Mouse (Mus musculus) lung, postnatal 0 days (tissue): ENCODE data around the gene Nmur1.

ENCODE experiments used
- CTCF ChIP-seq: IDR thresholded peaks from 2 replicates; pipeline ENCODE4 v1.5.1; 2016; ENCODE audit warnings: antibody characterized with exemption, mild to moderate bottlenecking
- EP300 ChIP-seq: IDR thresholded peaks from 2 replicates; pipeline ENCODE4 v1.6.1; 2016; ENCODE audit warnings: antibody characterized with exemption, mild to moderate bottlenecking, control low read depth

- TF ChIP-seq CTCF = no peak
- no peak for TF ChIP-seq EP300
Measured at GRCm38 (mm10) chr1:86378662-86379061, 47.4 kb downstream of the Nmur1 start.
